Mouse (Mus musculus) lung, postnatal 0 days (tissue): ENCODE measurements around the gene Susd4.

ENCODE experiments used
- CTCF ChIP-seq: IDR thresholded peaks from 2 replicates; pipeline ENCODE4 v1.5.1; 2016; ENCODE audit warnings: antibody characterized with exemption, mild to moderate bottlenecking
- EP300 ChIP-seq: IDR thresholded peaks from 2 replicates; pipeline ENCODE4 v1.6.1; 2016; ENCODE audit warnings: antibody characterized with exemption, mild to moderate bottlenecking, control low read depth

DNA sequence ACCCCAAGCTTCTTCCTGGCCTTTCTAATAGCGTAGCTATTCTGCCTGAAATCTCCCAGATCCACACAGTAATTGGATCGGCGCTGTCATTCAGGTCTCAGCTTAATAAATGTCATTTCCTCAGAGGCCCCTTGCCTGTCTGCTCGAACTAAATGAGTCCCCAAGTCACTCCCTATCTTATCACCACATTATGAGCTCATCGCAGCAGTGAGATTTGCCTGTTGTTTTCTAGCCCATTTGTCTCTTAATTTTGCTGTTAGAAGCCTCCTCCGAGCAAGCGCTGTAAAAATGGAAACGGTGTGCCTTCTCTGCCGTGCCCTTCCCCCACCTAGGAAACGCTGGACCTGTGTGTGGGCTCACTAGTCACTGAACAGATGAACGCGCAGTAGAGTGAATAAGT, 85.9 kb downstream of the Susd4 start:
- TF ChIP-seq CTCF (no peak), EP300 (no peak)
